Mouse (Mus musculus): ENCODE data around the gene Upk3b. TPM values are rescaled to one million over a fixed set of nuclear protein-coding genes. Genes with fewer than 3 reads are reported as not detected.

The Upk3b gene
- total RNA-seq (2022) = 1 to 10 TPM; 2.8 to 6.9 (median 5.4) TPM

DNA sequence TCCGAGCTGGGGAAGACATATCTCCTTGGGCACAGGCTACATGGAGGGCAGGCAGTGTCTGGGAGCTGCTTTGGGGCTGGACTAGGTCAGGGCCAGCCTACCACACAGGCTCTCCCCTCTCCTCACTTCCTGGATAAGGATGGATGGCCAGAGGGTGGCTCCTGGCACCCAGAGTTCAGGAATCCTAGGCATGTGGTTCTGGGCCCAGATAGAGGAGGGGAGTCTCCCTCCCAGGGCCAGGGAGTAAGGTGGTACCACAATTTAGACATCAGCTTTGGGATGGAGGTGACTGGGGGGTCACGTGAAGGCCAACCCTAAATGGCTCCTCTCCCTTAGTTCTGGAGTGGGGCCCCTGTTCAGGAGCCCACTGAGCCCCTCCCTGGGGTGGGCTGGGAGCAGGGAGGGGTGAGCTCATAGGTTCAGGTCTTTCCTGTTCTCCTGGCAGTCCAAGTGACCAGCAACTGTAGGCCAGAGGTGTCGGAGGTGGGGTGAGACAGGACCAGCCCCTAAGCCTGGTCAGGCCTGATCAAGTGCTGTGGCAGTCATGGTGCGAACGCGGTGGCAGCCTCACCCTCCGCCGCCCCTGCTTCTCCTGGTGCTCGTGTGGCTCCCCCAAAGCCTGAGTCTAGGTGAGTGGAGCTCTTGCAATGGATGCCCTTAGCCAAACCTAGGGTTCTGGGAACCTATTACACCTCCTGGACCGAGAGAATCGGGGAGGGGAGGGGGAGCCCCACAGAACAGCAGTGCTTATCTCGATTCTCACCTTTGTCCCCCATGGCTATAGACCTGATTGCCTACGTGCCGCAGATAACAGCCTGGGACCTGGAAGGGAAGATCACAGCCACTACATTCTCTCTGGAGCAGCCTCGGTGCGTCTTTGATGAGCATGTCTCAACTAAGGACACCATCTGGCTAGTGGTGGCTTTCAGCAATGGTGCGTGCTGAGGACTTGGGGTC is at the start of gene Upk3b:
Gene Upk3b (plus strand): TSS at position 239 of the 957 bp plus-strand sequence.
- no peak for DNase-seq

DNA sequence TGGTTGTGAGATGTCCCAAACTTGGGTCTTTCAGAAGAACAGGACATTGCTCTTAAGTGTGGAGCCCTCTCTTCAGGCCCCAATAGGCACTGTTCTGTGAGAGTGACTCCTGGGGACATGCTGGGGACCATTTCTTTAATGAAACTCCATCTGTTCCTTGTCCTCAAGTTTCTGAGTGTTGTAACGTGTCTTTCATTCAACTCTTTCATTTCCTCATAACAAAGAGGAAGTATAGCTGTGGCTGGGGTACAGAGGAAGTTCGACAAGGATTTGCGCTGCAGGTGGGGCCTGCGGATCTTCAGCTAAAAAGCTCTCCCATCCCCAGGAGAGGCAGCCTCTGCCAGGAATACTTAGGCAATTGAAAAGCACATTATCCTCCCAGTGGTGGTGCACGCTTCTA is 47.7 kb upstream of the Upk3b start:
- no peak for DNase-seq

DNA sequence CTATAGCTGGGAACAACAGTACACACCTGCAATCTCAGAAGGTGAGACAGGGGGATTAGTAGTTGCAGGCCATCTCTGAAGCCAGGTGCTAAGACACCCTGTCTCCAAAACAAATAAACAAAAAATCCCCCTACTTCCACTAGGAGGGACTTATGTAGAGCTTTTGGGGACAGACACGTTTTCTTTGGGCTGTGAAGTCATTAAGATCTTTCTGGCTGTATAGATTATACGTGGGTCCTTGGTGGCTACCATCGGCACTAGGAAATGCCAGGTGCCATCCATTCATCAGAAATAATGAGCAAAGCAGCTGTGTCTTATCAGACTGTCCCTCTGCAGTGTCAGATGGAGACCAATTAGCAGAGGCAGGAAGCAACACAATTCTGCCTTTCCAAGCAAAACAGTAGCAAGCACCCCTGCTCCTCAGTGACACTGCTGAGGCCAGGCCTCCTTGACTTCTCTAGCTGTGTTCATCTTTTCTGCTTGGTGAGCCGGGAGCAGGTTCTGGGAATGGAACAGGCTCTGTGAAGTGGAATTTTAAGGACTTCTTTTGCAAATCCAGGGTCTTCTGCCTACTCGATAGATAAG is 44.8 kb upstream of the Upk3b start:
- no peak for DNase-seq

DNA sequence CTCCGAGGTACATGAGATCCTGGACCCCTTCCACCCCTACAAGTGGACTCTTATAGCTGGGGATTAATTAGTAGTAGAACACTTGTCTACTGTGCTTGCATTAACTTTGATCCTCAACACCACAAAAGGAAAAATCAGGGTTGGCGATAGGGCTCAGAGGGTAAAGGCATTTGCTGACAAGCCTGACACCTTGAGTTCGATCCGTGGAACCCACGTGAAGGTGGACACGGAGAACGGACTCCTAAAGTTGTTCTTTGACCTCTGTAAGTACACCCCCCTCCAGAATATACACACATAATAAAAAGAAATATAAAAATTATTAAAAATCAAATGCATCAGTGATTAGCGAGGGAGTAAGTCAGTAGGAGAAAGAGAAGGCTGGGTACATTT is 44.0 kb upstream of the Upk3b start:
- no peak for DNase-seq

DNA sequence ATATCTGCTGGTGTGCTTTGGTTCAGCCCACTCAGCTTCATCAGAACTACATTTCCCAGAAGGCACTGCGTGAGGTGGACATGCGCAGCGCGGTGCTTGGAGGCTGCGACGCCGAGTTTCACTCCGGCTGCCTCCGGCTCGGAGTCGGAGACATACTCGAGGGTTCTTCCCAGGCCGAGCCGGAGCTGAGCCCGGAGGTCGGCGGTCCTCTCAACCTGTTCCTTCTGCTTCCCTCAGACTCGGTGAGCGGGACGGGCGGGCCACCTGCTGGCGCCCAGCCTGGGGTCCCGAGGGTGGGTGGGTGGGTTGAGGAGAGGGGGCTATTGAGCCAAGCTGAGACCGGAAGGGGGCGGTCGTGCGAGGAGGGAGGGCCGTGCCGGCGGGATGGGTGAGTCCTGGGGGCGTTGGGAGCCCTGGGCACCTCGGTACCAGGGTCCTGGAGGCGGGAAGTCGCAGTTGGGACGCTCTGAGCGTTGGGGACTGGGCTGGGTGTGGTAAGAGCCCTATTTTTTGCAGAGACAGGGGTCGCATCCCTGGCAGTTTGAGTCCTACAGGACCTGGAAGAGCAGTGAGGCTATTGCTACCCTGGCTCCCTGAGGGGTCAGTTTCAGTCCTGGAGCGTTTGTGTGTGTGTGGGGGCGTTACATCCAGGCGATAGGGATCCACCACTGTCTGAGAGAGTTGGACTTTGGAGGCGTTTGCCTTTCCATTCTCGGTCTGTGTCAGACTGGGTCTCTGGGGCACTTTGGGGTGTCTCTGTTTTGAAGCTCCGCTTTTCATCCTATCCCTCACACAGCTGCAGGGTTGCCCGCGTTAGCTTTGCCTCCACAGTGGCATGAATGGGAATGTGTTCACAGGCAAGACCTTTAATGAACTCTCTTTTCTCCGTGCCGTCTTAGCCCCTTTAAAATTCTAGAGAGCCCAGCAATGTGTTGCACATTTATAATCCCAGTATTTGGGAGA is 43.3 kb upstream of the Upk3b start, which contains the start of gene Dtx2:
Gene Dtx2 (plus strand): TSS at position 76 of the 963 bp plus-strand sequence.
- DNase-seq = peak; percentile 83

DNA sequence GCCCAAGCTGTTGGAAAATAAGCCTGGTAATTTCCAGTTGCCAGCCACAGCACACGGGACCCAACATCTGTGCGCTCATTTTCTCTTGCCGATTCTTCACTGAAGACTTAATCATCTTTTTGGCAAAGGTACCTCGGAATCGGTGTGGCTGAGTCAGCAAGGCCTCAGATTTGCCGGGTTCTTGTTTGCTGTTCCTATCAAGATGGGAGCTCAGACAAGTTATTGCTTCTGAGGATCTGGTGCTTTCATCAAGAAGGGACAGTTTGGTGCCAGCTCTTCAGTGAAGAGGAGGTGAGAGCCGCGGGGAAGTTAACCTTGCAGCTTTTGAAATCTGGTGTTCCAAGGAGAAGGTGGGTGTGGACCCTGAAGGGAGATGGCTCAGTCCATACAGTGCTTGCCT is 42.1 kb upstream of the Upk3b start:
- no peak for DNase-seq

DNA sequence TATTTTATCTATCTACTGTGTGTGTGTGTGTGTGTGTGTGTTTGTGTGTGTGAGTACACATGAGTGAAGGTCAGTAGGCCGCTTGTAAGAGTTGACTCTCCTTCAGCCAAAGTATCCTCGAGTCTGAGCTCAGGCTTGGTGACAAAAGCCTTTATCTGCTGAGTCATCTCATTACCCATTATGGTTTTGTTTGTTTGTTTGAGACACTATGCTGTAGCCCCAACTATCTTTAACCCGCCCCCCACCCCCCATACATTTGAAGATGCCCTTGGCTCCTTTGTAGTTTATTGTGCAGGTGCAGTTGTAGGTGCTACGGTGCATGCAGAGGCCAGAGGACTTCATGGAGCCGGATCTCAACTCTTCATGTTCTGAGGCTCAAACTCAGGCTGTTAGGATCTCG is 37.1 kb upstream of the Upk3b start:
- no peak for DNase-seq

DNA sequence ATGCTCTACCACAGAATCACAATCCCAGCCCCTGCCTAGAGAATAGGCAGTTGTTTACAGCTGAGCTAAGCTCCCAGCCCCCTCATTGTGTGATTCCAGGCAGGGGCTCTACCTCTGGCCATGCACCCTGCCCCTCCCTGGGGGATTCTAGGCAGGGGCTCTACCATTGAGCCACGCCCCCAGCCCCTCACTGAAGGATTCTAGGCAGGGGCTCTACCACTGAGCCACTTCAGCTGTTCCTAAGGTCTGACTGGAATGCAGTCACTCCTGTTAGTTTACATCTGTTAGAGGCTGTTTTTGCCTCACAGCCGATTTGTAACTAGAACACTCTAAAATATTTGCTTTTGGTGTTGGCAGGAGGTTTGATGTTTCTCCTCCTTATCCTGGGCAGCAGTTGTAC is 36.0 kb upstream of the Upk3b start:
- no peak for DNase-seq

DNA sequence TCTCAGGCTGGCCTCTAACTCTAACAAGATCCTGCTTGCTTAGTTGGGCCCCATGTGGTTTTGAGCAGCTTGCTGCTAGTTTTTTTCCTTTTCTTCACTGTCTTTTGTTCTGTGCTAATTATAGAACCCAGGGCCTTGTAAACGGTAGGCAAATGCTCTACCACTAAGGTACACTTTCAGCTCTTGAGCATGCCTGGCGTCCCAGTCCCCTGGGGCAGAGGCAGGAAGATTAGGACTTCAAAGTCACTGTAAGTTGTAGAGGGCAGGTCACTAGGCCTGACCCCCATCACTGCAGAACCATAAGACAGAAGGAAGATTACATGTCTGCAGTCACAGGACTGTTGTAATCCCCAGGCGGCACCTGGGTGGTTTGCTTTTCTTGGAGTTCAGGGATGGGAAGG is 35.5 kb upstream of the Upk3b start:
- no peak for DNase-seq

DNA sequence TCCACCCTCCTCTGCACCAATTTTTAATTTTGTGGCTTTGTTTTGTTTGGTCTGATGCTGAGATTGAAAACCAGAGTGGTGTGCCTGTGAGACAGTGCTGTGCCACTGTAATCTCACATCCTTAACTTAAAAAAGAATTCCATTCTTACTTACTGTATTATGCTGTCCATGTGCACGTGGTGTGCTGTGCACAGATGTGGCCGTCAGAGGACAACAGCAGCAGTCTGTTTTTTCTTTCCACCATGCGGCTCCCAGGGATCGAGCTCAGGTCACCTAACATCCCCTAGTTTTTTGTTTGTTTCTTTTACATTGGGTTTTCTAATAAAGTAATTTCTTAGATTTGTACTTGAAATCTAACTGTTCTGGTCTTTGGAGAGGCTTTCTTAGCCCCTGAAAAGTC is 33.8 kb upstream of the Upk3b start:
- DNase-seq = no peak

DNA sequence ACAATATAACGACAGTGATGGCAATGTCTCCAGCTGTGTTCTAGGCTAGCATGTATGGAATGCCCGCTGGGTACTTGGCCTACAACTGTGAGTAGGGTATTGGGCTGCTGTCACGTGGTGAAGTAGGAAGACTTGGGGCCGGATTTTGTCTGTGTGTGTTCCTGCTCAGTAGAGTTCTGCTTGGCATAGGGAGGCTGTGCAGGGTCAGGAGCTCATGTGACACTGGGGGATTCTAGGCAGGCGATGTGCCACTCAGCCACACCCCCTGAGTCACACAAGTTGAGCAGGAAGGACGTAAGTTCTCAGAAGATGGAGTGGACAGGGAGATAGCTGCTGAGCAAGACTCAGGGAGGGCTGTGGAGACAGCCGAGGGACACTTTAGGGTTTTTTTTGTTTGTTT is 30.6 kb upstream of the Upk3b start:
- DNase-seq = no peak

DNA sequence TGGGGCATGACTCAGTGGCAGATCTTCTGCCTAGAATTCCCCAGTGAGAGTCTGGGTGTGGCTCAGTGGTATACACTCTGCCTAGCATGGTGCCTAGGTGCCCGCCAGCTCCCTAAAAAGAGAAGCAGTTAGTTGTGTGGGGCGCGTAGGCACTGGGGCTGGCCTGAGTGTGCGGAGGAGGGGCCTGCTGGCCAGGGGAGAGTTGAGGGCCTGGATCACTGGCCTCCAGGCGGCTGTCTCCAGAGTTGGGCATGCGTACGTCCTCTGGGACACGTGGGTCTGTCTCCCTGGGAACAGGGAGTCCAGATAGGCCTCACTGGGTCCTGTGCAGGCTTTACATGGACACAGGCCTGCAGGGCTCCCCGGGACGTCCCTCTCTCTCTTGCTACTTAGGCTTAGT is 23.4 kb upstream of the Upk3b start:
- DNase-seq = no peak

DNA sequence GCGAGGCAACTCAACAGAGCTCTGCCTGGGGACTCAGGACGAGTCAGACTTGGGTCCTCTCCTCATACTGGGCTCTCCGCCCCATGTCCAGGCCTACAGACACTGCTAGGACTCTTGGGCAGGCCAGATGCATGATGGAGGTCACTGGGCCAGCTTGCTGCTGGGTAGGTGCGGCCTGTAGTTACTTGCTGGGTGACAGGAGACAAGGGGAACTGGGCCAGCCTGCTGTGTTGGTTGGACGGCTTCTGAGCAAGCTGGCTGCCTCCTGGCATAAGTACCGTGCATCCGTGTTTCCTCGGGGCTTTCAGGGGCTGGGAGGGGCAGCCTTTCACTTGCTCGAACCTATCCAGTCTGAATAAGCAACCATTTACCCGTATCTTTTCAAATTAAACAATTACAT is 22.7 kb upstream of the Upk3b start:
- no peak for DNase-seq

DNA sequence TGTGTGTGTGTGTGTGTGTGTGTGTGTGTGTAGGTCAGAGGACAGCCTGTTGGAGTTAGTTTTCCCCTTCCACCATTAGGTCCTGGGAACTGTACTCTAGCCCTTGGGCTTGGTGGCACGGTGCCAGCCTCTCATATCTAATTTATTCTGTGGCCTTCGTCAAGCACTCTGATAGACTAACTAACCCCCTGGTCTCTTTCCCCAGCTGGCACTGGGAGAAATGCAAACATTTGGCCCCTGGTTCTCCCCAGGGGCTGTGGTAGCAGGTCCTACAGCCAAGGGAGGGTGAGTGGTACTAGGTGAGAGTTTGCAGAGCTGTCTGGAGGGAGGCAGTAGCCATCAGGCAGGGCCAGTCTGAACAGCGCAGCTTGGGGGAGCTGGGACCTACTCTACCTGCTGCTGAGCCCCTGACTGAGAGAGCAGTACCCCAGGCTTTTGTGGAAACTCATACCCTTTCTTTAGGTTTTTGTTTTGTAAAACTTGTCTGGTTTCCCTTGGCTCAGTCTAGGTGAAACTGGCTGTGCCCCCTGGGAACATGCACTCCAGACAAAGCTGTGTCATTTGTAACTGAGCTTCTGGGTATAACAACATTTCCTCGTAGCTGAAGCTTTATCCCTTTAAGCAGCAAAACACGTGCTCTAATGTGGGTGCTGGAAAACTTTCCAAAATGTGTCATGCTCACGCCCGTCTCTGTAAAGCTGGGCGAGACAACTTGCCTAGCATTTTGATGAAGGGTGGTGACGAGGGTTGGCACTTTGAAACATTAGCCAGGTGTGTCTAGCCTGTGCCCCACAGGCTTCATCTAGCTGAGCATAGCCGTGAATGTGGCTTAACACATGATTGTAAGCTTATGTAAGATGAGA is 22.1 kb upstream of the Upk3b start:
- peak; percentile 45 for DNase-seq

DNA sequence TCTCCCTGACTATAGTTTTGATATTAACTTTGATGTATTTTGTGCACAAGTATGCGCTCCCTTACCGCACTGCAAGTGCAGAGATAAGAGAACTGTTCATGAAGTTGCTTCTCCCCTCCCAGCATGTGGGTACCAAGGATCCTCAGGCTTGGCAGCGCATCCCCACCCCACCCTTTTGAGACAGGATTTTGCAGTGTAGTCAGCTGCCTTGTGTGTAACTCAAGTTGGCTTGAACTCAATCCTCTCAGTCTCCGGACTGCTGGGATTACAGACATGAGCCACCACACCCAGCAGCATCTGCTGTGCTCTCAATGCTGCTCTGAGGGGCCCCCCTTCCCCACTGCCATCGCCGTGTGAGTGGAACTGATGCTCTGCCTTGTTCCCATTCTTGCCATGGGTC is 21.0 kb upstream of the Upk3b start:
- no peak for DNase-seq

DNA sequence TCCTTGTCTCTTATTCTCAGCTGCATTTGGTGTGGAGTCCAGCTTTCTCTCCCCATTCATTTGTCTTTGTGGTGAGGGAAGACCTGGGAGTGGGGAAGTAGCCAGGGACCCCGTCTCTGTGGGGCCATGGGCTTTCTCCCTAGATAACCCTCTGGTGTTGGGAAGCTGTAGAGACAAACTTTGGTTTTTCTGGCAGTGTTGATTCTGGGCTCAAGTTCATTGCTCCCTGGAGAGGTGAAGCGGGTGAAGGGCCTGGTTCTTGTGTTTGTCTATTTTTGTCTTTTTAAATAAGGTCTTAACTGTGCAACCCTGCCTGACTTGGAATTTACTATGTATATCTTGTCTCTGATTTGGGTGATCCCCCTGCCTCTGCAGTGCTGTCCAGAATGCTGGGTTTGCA is 19.6 kb upstream of the Upk3b start:
- no peak for DNase-seq

DNA sequence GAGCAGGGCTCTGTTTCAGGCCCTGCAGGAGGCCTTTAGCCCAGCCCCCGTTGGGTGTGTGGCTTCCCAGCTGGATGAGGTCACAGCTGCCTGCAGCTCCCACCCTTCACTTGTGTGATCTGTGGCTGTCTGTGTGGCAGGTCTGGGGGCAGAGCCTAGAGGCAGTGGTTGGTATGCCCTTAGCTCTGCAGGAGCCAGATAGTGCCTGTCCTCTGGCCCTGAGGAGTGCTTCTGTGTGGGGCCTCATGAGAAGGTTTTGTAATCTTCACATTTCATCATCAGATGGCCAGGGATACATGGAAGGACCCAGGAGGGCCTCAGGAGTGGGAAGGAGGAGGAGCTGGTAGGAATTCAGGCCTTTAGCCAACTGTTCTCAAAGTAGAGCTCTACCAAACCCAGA is 18.4 kb upstream of the Upk3b start:
- no peak for DNase-seq

DNA sequence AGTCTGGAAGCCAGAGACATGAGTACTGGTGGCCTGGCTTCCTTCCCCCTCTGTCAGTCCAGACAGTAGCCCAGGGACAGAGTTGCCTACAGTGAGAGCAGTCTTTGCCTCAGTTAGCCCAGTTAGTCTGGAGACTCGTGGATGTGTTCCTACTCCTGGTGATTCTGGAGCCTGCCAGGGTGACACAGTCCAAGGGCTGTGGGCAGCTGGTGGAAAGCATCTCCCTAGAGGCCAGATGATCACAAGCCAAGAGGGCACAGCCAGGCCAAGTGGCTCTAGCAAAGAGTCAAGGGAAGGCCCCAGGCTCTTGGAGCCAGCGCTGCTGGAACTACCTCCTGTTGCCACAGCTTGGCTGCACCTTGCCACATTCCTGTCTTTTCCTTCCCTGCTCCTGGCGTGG is 12.6 kb upstream of the Upk3b start:
- DNase-seq = no peak

DNA sequence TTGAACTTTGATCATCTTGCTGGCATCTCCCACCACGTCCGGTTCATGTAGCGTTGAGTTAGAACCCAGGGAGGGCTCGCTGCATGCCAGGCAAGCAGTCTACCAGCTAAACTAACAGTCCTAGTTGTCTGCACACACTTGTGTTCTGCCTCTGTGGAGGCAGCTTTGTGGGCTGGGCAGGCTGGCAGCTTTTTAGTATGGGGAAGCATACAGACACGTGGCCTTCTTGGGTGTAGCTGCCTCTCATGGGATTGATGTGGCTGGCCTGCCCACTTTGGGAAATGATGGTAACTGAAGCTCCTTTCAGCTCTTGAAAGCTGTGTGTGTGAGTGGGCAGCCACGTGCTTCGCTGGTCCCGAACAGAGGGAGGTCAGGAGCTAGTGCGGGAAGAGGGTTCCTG is 11.4 kb upstream of the Upk3b start:
- no peak for DNase-seq

DNA sequence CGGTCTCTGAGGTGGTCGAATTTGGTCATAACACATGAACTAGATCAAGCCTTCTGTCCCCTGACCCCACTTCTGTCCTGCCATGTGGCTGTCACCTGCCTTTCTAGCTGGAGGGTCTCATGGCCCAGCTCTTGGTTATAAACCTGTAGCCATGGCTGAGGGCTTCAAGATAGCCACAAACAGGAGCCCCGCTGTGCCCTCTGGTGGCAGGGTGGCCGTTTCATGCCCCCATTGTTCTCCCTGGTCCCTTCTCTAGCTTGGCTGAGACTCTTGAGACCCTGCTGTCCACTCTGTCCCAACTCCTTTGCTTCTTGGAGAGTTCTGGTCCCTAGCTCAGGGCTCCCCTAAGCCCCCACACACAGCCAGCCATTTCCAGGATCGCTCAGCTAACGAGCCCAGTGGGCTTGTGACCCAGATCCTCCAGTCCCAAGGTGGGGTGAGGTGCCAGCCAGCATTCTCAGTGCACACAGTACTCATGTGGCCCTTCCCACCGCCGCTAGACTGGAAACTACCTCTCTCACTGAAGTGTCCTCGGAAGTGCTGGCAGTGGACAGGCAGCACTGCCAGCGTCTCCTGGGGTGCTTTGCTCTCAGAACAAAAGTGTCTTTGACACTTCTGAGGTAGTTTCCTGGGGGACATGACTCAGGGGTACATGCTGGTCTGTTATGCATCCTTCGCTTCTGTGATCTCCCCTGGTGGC is 10.5 kb upstream of the Upk3b start:
- DNase-seq = no peak

DNA sequence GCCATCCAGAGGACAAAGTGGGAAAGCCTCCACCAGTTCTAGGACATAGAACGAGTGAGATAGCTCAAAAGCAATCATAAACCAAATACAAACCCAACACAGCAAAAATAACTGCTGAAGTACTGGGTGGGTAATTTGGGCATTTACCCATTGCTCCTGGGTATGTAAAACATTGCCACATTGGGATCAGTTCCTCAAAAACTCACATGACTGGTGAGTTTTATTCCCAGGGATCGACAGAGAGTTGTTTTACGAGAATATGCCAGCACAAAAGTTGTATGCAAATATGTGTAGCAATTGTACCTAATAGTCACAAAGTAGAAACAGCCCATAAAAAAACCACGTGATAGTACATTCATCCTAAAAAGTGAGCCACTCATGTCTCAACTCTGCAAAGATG is 3.4 kb upstream of the Upk3b start:
- DNase-seq = no peak
